Mouse (Mus musculus) lung, embryonic 14.5 days (tissue): Measurements from ENCODE around the gene Gm14325. TPM values are rescaled to one million over a fixed set of nuclear protein-coding genes. Genes with fewer than 3 reads are reported as not detected.
"Not testable (repeated sequence)": the region's sequence is repeated elsewhere in the genome, so short reads cannot be mapped to it uniquely, and the experiment has no call there.

ENCODE experiments used
- ATAC-seq: fragments of 200-750 bp; cut with Nextera tagmentation; 2 replicates; pipeline ENCODE4 v1.8.0; 2017; ENCODE audit warnings: mild to moderate bottlenecking, moderate TSS enrichment, moderate library complexity; ENCODE audit not compliant: insufficient read depth
- DNase-seq: peaks from one replicate; pipeline ENCODE4 v3.0.0-alpha.2; 2015
- H3K27ac ChIP-seq: fragments of 300-500 bp; sonication (generic); 2 replicates; pipeline ENCODE4 v1.5.1; 2014; ENCODE audit warnings: low read depth, mild to moderate bottlenecking, moderate library complexity
- H3K27me3 ChIP-seq: fragments of 300-500 bp; sonication (generic); 2 replicates; pipeline ENCODE4 v1.6.1; 2014; ENCODE audit warnings: low read length, control low read depth; ENCODE audit not compliant: insufficient read depth
- H3K36me3 ChIP-seq: fragments of 300-500 bp; sonication (generic); 2 replicates; pipeline ENCODE4 v1.6.1; 2014; ENCODE audit warnings: control low read depth; ENCODE audit not compliant: insufficient read depth
- H3K4me1 ChIP-seq: fragments of 300-500 bp; sonication (generic); 2 replicates; pipeline ENCODE4 v1.6.1; 2014; ENCODE audit warnings: antibody characterized with exemption, control low read depth; ENCODE audit not compliant: insufficient read depth
- H3K4me2 ChIP-seq: fragments of 300-500 bp; sonication (generic); 2 replicates; pipeline ENCODE4 v1.6.1; 2014; ENCODE audit warnings: mild to moderate bottlenecking
- H3K4me3 ChIP-seq: fragments of 300-500 bp; sonication (generic); 2 replicates; pipeline ENCODE4 v1.5.1; 2014; ENCODE audit warnings: low read depth, low read length
- H3K9ac ChIP-seq: fragments of 300-500 bp; sonication (generic); 2 replicates; pipeline ENCODE4 v1.6.1; 2014
- H3K9me3 ChIP-seq: fragments of 300-500 bp; sonication (generic); 2 replicates; pipeline ENCODE4 v1.6.1; 2016; ENCODE audit warnings: low read depth, low read length, control low read depth
- CTCF ChIP-seq: IDR thresholded peaks from 2 replicates; pipeline ENCODE4 v1.5.1; 2016; ENCODE audit warnings: antibody characterized with exemption, low read depth
- WGBS: fragments of 180-500 bp; shearing (Covaris S2); extraction: QIAGEN DNeasy Blood & Tissue Kit; methylation state at CpG from one replicate; pipeline ENCODE4 v1.1.7; 2014; 5-methylcytosine and 5-hydroxymethylcytosine counted together
- polyA plus RNA-seq: library from polyadenylated mRNA; unstranded; fragments of >200 nt; fragmentation: Nextera tagmentation; extraction: Ambion mirVana; gene quantifications from 2 replicates; pipeline ENCODE4 v1.2.1, GENCODE M21; 2014

The Gm14325 gene
- 29.6 and 36.9 TPM in 2 replicates for polyA plus RNA-seq

- H3K9me3 ChIP-seq, H3K27me3 ChIP-seq, ATAC-seq, H3K4me1 ChIP-seq, H3K36me3 ChIP-seq, H3K9ac ChIP-seq, H3K27ac ChIP-seq: not testable (repeated sequence)
- Histone ChIP-seq H3K4me3 (peak within 1 kb of the TSS; percentile 33), H3K4me2 (0 out of 2 replicates have a peak within 1 kb of the TSS, but pooled peaks have one; percentile 29)
- DNase-seq = peak; percentile 82
- WGBS = 3% methylated on average over 17 of the region's 21 CpGs
- TF ChIP-seq CTCF = 0 out of 2 replicates have a peak, but pooled peaks have one; percentile 5
Measured at GRCm38 (mm10) chr2:177839901-177840663, at the start of gene Gm14325. Gm14325 (minus strand) TSS chr2:177840336.

GRCm38 (mm10) chr2:177887743-177888142 is 47.6 kb upstream of the Gm14325 start:
- not testable (repeated sequence) for H3K9ac ChIP-seq, H3K36me3 ChIP-seq, H3K4me3 ChIP-seq, H3K9me3 ChIP-seq, H3K27ac ChIP-seq, H3K27me3 ChIP-seq, ATAC-seq, H3K4me2 ChIP-seq, H3K4me1 ChIP-seq, DNase-seq
- 90% methylated on average over 12 of the region's 14 CpGs for WGBS

- H3K9me3 ChIP-seq, H3K9ac ChIP-seq, H3K27ac ChIP-seq, H3K4me2 ChIP-seq, H3K4me3 ChIP-seq, H3K4me1 ChIP-seq, ATAC-seq, H3K36me3 ChIP-seq, H3K27me3 ChIP-seq, DNase-seq: not testable (repeated sequence)
- 80% methylated on average over 2 of the region's 2 CpGs for WGBS
Measured at GRCm38 (mm10) chr2:177862254-177862653, 22.1 kb upstream of the Gm14325 start.

GRCm38 (mm10) chr2:177843666-177844065 is 3.5 kb upstream of the Gm14325 start:
- H3K27me3 ChIP-seq, H3K4me3 ChIP-seq, H3K9ac ChIP-seq, H3K27ac ChIP-seq, ATAC-seq, H3K4me1 ChIP-seq, H3K36me3 ChIP-seq, DNase-seq, H3K9me3 ChIP-seq, H3K4me2 ChIP-seq: not testable (repeated sequence)
- WGBS = 67% methylated on average over 1 of the region's 1 CpGs

DNA sequence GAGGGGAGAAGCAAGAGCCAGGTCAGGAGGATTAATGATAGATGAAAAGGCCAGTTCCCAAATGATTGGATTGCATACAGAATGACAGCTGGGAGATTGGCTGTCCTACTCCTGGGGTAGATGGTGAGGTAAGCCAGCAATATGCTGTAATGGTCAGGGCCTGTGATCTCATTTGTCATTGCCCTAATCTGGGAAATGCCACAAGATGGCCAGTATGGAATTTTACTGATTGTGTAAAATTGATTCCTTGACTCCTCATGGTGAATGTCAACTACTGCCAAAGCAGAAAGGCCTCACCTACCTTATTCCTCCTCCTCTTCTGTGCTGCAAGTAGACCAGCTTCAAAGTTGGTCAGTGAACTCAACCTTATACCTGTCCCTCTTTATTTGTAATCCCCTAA is 3.4 kb downstream of the Gm14325 start:
- not testable (repeated sequence) for H3K27me3 ChIP-seq, H3K4me3 ChIP-seq, H3K36me3 ChIP-seq, H3K4me2 ChIP-seq, H3K9ac ChIP-seq, DNase-seq, H3K27ac ChIP-seq, H3K4me1 ChIP-seq, ATAC-seq, H3K9me3 ChIP-seq

DNA sequence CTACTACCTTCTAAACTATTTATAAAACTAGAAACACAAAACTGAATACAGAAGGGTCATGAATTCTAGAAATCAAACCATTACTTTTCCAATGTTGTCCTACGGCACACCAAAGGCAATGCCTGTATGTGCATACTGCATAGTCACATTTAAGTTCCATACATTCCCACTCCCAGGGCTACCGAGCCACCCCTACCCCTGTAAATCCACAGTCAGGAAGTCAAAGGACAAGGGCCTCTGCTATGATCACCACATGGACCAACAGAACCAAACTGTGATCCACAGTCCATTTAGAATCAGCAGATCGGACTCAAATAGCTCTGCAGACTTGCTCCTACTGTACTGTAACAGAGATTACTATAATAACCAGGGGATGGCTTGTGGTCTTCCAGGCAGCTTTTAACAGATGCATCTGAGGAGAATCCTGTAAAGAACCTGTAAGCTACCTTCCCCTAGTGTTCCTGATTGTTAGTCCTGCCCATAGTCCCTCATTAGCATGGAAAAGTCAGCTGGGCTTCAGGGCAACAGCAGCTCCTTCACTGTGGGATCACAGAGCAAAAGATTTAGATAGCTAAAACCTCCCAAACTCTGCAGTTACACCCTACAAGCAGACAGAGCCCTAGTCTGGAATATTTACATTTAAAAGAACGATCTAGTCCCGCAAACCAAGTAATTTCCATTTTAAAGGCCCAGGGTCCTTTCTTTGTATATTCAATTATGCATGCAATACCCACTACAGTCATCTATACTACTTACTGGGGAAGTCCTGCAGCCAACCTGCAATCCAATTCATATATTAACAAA is 4.2 kb downstream of the Gm14325 start:
- H3K36me3 ChIP-seq, H3K9ac ChIP-seq, H3K9me3 ChIP-seq, H3K27ac ChIP-seq, DNase-seq, ATAC-seq, H3K4me2 ChIP-seq, H3K4me1 ChIP-seq, H3K4me3 ChIP-seq, H3K27me3 ChIP-seq: not testable (repeated sequence)
- WGBS = 93% methylated on average over 5 of the region's 5 CpGs

DNA sequence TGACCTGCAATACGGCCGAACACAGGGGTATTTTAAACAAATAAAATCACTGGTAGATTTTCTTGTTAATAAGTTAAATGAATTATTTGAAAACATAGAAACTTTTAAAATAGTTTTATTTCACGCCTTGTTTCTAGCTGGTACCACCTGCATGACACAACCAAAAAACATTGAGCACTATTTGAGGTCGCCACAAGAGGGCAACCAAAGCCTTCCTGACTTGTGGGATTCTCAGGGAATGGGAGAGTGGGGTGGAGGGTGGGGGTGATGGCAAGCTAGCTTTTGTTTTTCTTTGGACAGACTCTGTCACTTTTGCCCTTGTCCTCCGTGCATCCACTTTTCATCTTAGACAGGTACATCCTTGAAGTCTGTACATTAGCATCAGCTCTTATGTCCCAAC is 18.2 kb downstream of the Gm14325 start:
- not testable (repeated sequence) for H3K27me3 ChIP-seq, H3K4me3 ChIP-seq, H3K27ac ChIP-seq, H3K4me2 ChIP-seq, H3K4me1 ChIP-seq, H3K36me3 ChIP-seq, ATAC-seq, H3K9ac ChIP-seq, DNase-seq, H3K9me3 ChIP-seq
- 40% methylated on average over 1 of the region's 5 CpGs for WGBS

GRCm38 (mm10) chr2:177806170-177806569 is 34.0 kb downstream of the Gm14325 start:
- H3K4me1 ChIP-seq, H3K27me3 ChIP-seq, H3K36me3 ChIP-seq, H3K9ac ChIP-seq, DNase-seq, H3K4me3 ChIP-seq, H3K9me3 ChIP-seq, H3K27ac ChIP-seq, ATAC-seq, H3K4me2 ChIP-seq: not testable (repeated sequence)
- WGBS = no CpG with 5 or more reads among the region's 2 CpGs

DNA sequence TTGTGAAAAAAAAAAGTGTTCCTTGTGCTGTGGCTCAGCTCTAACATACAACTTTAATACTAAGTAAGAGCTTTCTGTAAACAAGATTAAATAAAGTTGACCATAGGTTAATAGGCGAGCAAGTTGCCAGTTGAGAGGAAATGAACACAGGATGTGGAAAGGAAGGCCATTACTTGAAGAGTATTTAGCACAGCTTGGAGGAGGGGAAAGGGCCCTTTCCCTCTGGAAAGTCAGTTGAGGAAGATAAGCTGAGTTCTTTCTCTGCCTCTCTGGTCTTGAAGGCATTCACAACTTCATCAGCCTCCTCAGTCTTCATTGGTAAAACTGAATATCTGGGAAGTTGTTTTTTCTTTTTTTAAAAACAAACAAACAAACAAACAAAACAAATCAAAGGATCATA is 52.8 kb downstream of the Gm14325 start:
- not testable (repeated sequence) for H3K4me2 ChIP-seq, H3K27ac ChIP-seq, H3K9ac ChIP-seq, ATAC-seq, H3K4me3 ChIP-seq, H3K4me1 ChIP-seq, H3K36me3 ChIP-seq, H3K27me3 ChIP-seq, DNase-seq, H3K9me3 ChIP-seq
- 59% methylated on average over 1 of the region's 1 CpGs for WGBS
